Mouse (Mus musculus) retina, postnatal 7 days (tissue): Measurements from ENCODE around the gene Mroh7.

Experiments
- DNase-seq: peaks from one replicate; pipeline ENCODE4 v3.0.0-alpha.2; 2012; ENCODE audit warnings: low read depth, low spot score

The Mroh7 gene

DNA sequence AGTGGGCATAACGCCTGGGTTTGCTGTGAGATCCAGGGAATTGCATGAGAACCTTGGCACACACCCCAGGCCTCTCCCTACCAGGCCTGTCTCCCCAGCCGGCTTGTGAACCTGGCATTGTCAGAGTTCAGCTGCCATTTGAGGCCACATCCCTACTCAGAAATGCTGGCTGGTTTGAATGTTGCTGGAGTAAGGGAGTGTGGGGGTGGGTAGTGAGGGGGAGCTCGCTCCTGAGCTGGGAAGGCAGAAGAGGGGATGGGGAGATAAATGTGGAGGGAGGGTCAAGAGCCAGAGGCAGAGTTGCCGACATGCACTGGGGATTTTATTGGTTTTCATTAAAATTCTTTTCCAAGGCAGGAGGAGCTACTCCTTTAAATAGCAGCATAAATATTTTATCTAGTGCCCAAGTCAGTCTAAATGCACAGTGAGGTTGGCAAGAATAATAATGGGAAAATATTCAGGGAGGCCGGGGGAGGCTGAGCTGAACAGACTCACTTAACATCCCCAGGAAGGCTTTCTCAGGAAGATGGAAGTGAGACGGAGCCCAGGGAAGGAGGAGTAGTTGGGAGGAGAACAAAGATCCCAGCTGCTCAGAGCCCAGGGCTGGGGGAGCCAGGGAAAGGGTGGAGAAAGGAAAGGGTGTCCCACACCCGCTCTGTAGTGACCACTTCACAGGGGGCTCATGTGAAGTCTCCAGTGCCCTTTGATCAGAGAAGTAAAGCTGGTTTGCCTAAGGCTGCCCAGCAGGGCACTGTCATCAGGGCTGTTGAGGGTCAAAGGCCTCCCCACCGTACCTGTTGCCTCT is 97.2 kb downstream of the Mroh7 start:
- no peak for DNase-seq

- no peak for DNase-seq
These were observed 98.4 kb downstream of the Mroh7 start for GRCm38 (mm10) chr4:106632313-106632712.
